Mouse (Mus musculus): ENCODE measurements around the gene Unc5c. TPM values are rescaled to one million over a fixed set of nuclear protein-coding genes. Genes with fewer than 3 reads are reported as not detected.

Gene Unc5c
- polyA plus RNA-seq, 2 experiments from 2014 or later: 0.13 to 0.16 TPM

DNA sequence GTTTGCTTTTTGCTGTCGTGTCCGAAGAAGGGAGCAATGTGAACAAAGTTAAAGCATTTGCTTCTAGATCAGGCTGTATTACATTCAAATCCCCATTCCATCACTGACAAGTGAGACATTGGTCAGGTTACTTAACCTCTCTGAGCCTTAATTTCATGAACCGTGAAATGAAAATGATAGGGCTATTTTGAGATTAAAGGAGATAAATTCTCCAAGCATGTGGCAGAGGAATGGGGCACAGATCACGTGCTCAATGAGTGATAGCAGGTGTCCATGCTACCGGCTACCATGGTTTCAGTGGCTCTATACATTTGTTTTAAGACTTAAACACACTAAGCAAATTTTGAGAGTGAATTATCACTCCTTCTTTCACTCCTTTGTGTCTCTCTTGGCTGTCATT lies 254.0 kb downstream of the Unc5c start:
- ATAC-seq: no peak

DNA sequence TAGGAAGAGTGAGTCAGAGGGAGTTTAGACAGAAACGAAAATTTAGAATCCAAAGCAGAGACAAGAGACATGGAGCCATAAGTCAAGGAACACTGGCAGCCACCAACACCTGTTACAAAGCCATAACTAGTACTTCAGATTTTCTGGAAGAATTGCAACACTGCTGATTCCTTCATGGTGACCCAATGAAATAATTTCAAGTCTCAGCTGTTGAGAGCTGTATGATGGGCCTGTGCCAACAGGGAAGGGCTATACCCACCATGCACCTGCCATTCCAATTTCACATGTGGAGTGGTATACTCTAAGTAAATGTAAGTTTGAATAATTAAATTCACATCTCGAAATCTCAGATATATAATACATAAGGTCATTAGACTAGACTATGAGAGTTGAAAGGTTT lies 259.5 kb downstream of the Unc5c start:
- no peak for ATAC-seq

DNA sequence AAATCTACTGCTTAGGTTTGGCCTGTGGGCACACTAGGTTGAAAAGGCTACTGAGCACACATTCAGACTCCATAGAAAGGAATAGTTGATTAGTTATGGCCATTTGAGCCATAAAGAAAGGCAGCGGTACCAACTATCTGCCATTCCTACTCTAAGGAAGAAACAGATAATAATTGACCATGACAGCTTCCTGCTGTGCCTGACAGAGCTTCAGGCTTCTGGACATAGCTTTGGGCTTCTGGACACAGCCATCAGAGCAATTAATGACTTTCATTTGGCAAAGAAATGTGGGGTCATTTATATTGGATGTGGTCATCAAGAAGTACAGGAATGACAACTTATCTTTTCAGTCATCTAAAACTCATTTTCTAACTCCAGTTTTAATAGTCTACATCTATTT lies 260.4 kb downstream of the Unc5c start:
- no peak for ATAC-seq

DNA sequence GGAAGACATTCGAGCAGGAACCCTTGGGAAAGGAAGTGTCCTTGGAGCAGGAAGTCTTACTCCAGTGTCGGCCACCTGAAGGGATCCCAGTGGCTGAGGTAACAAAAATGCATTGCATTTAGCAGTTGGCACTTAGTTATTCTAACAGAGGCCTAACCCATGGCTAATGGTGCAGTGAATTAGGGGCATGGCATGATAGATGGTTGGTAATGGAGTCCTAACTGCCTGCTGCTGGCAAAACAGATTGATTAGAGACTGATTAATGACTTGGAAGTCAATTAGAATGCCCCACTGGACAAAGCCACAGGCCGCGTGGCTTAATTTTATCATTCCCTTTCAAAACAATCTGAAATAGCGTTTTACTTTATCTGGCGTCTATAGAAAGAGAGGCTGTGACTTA lies 268.8 kb downstream of the Unc5c start:
- no peak for ATAC-seq

- ATAC-seq: no peak
Measured at GRCm38 (mm10) chr3:141735285-141735684, 270.3 kb downstream of the Unc5c start.

DNA sequence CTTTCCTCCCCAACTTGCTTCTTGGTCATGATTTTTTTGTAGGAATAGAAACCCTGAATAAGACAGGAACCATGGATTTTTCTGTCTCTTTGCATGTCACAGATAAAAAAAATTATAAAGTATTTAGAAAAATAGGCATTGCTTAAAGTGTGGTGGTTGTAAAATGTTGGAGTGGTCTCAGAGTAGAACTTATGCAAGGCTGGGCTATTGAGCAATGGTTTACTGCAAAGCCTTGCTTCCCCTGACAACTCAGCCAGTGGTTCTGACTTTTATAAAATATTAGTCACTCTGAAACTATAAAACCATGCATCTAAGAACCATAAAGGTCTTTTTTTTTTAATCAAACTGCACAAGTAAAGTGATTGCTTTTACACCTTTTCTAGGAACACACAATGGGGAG lies 280.3 kb downstream of the Unc5c start:
- ATAC-seq: no peak

DNA sequence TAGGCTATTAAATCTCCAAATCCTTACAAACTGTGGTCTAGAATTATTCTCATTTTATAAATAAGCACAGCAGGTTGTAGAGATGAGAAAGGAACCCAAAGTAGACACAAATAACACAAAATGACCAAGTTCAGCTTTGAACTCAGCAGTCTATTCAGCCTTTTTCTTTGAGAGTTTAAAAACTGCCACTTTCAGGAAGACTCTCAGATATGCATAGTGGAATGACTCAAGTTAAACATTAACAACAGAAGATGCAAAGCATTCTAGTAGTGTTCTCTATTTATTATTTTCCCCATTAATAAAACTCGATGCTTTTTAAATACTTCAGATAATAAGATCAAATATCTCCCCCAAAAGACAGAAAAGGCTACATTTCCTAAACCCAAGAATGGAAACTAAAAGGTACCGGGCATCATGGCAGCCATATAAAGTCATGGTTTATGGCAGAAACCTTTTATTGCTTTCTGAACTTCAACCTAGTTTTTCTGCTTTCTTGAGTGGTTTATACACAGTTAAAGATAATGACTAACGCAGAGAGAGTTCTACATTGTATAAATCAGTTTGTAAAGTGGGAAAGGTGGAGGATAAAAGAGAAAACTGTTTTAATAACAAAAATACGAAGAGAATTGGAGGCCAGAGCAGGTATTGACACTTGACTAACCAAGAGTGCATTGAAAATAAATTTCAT lies 283.8 kb downstream of the Unc5c start:
- no peak for ATAC-seq

DNA sequence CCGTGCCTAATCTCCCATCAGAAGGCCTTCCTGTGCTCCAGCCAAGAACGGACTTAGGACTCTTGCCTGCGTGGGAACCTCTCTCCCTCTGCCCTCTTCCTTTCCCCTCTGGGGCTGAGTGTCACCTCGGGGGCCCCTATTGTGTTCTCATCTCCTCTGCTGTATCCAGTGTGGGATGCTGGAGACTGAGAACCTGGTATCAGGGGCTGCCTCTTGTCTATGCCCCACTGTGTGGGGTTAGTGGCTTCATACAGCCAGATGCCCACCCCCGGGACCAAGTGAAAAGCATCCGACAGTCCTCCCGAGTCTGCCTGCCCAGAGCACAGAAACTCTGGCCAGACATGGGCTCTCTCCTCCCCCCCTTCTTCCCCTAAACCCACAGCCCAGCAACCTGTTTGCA lies 287.2 kb downstream of the Unc5c start:
- no peak for ATAC-seq

- ATAC-seq: no peak
Measured at GRCm38 (mm10) chr3:141757259-141757658, 292.2 kb downstream of the Unc5c start.

GRCm38 (mm10) chr3:141778411-141778919 lies 313.4 kb downstream of the Unc5c start:
- no peak for ATAC-seq

DNA sequence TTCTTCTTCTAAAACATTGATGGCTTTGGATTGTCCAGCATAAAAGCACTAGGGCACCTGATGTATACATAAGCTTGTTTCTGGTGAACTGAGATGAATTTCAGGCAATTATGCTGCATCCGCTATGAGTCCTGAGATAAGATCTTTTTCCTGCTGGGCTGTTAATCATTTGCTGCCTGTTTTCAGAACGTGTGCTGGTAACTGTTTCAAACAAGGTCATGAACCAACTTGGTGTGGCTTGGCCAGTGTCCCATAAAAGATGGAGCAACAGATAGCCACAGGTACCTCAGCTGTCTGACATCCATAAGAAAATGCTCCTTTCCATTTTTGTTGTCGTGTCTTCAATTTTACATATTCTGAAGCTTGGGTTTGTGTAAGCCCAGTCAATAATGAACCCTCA lies 314.2 kb downstream of the Unc5c start:
- no peak for ATAC-seq

- ATAC-seq: no peak
Measured at GRCm38 (mm10) chr3:141782553-141782952, 317.5 kb downstream of the Unc5c start.

- no peak for ATAC-seq
Measured at GRCm38 (mm10) chr3:141791026-141791780, 326.2 kb downstream of the Unc5c start.

GRCm38 (mm10) chr3:141792106-141792505 lies 327.1 kb downstream of the Unc5c start:
- ATAC-seq: no peak

- ATAC-seq: no peak
Measured at GRCm38 (mm10) chr3:141793755-141794154, 328.7 kb downstream of the Unc5c start.

DNA sequence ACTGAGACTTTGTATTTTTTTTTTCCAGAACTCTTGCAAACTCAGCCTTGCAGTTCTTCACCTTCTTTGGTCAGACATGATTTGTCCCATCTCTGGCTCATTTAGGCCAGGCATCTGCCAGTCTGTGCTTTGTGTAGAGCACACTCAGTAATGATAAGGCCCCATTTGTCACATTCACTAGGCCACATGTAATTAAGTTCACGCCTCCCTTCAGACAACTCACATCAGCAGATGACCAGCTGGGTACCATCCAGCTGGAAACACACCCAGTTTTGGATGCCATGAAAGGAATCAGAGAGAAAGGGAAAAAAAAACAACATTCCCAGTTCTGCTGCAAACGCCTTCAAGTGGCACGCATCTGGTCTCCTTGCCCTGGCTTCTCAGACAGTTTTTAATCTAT lies 329.4 kb downstream of the Unc5c start:
- no peak for ATAC-seq

- ATAC-seq: no peak
Measured at GRCm38 (mm10) chr3:141797372-141797771, 332.4 kb downstream of the Unc5c start.

DNA sequence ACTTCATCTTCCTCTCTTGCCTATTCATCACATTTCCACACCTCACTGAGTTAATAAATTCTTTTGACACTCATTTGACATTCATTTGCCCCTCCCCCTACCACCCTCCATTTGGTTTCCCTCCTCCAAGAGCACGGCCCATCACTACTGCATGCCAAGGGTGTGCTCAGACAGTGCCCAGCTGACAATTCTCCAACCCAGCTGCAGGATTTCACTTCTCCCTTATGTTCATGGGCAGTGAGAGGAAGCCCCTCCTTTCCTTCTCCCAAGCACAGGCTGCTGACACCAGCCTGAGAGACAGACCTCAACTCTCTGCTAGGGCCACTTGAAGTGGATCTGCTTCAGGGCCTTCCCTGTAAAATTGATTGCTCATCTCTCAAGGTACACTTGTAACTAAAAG lies 332.8 kb downstream of the Unc5c start:
- no peak for ATAC-seq

GRCm38 (mm10) chr3:141804133-141804532 lies 339.1 kb downstream of the Unc5c start:
- ATAC-seq: no peak

GRCm38 (mm10) chr3:141809581-141809980 lies 344.6 kb downstream of the Unc5c start:
- ATAC-seq: no peak

- ATAC-seq: no peak
Measured at GRCm38 (mm10) chr3:141810944-141811343, 345.9 kb downstream of the Unc5c start.

DNA sequence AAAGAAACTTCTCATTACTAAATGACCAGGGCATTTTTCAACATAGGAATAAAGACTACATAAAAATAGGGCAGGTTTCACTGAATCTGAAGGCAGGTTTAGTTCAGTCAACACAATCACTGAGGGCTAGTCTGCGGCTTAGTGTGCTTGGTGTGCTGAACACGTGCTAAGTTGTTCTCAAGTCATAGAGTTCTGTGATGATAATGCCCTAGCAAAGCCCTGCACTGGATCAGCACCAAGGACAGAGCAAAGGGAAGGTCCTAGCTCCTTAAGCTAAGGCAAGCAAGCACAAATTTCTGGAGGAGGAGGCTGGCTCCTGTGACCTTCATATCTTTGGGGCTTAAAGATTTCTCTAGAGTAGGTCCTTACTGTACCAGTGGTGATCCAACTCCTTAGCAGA lies 346.3 kb downstream of the Unc5c start:
- ATAC-seq: no peak

DNA sequence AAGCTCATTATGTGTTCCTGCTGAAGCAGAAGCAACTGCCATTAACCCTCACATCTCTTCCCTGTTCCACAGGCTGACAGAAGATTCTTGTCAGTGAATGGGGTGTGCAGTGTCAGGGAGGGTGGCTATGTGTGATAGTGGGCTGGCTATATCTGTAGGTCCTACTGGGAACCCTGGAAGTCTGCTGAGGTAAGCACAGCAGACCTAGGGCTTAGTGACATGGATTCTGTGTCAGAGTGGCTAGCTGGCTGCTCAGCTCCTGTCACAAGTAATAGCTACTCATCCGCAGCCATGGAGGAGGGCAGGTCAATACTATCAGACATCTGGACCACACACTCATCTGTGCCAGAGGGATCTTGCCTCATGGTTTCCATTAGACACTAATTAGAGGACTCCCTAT lies 349.8 kb downstream of the Unc5c start:
- no peak for ATAC-seq

GRCm38 (mm10) chr3:141818615-141819312 lies 353.7 kb downstream of the Unc5c start:
- ATAC-seq: no peak

All from CD4-positive, CD25-positive, alpha-beta regulatory T cell, adult 4 months (primary cell).